Mouse (Mus musculus): ENCODE data around the gene Stk32b. TPM values are rescaled to one million over a fixed set of nuclear protein-coding genes. Genes with fewer than 3 reads are reported as not detected.

The Stk32b gene
- total and polyA plus RNA-seq, 3 experiments, result 0.29 to 0.88 (median 0.45) TPM

DNA sequence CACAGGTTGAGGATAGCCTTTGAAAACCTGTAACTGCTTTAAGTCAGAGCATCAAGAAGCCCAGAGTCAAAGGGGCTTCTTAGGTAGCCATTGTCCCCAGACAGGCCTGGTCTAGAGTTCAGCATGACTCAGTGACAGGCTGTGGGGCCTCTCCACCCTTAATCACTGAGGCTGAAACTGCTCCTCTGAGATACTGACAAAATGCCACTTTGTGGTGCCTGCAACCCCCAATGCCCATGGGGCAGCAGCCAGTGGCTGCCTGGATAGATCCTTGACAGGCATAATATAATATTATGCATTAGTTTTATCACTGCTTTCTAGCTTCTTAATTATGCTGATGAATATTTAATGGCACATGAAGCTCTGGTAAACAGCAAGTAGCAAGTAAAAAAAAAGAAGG is 289.8 kb downstream of the Stk32b start:
- no peaks in the 10 kb centered on the region for H3K27me3 ChIP-seq (ENCODE audit: control insufficient read depth, insufficient read depth, low read length)
- no peak for DNase-seq
- intact Hi-C loops (cut with DNase I), result no loop called here
- no peaks in the 10 kb centered on the region for H3K79me2 ChIP-seq (replicated peaks; ENCODE audit: control insufficient read depth, insufficient read depth, low read length)
- H3K36me3 ChIP-seq (ENCODE audit: control insufficient read depth, insufficient read depth, low read length), result no peaks in the 10 kb centered on the region
- H3K27ac ChIP-seq, result no peak overlapping the region
- H3K9ac ChIP-seq (ENCODE audit: low read depth, low read length), result no peak overlapping the region
- H3K4me1 ChIP-seq (ENCODE audit: control insufficient read depth, insufficient read depth, low read length), result no peaks in the 10 kb centered on the region
- H3K4me3 ChIP-seq, result no peak overlapping the region
- TF ChIP-seq EP300 (IDR thresholded peaks at IDR 0.05; ENCODE audit: insufficient read depth, low read depth, low read length) (no peak), CTCF (IDR thresholded peaks at IDR 0.05) (no peak)

DNA sequence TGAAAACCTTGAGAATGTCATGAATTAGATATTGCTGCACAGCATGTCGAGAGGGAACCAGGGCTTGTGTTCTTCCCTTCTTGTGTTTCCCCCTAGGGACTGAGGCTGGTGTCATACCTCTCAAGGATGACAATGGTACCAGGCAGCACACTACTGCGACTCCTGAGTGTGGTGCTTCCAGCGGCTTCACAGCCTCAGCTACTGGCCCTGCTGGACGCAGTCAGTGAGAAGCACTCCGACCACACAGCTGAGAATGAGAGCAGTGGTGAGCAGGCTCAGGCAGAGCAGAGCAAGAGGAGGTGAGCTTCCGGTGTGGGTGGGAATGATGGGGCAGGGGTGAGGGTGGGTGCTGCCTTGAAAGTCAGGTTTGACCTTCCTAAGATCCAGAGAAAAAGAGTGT is 297.9 kb downstream of the Stk32b start:
- no peaks in the 10 kb centered on the region for H3K79me2 ChIP-seq (replicated peaks; ENCODE audit: control insufficient read depth, insufficient read depth, low read length)
- H3K27me3 ChIP-seq (ENCODE audit: control insufficient read depth, insufficient read depth, low read length), result no peaks in the 10 kb centered on the region
- intact Hi-C loops (cut with DNase I), result no loop called here
- TF ChIP-seq POLR2A (IDR thresholded peaks at IDR 0.05; ENCODE audit: insufficient read depth, low read depth, low read length), result no peak
- no peak for TF ChIP-seq EP300 (IDR thresholded peaks at IDR 0.05; ENCODE audit: insufficient read depth, low read depth, low read length)
- no peak for TF ChIP-seq CTCF (IDR thresholded peaks at IDR 0.05)
- no peak overlapping the region for H3K27ac ChIP-seq
- WGBS, result 81% methylated on average over 6 of the region's 6 CpGs
- no peaks in the 10 kb centered on the region for H3K36me3 ChIP-seq (ENCODE audit: control insufficient read depth, insufficient read depth, low read length)
- no peak for DNase-seq
- no peak overlapping the region for H3K4me3 ChIP-seq
- H3K9ac ChIP-seq (ENCODE audit: low read depth, low read length), result no peak overlapping the region
- no peaks in the 10 kb centered on the region for H3K4me1 ChIP-seq (ENCODE audit: control insufficient read depth, insufficient read depth, low read length)

Other genes starting within 250 kb of the Stk32b start
- gene Cytl1, start 18.3 kb upstream of the Stk32b start, total RNA-seq (2021), result 10 to 100 TPM; 24.1 to 29.6 TPM
- 67.4 and 72.0 TPM in 2 replicates for gene Cytl1, start 18.3 kb upstream of the Stk32b start, polyA plus RNA-seq (2012; rRNA removed)
- gene Msx1, start 107.4 kb upstream of the Stk32b start, total RNA-seq (2021), result 1 to 10 TPM; 2.3 to 3.1 TPM
- 3.7 TPM in 2 replicates for gene Msx1, start 107.4 kb upstream of the Stk32b start, polyA plus RNA-seq (2012; rRNA removed)